Mouse (Mus musculus): ENCODE measurements around the gene Fbxl13. TPM values are rescaled to one million over a fixed set of nuclear protein-coding genes. Genes with fewer than 3 reads are reported as not detected.

The Fbxl13 gene
- total RNA-seq, 2 experiments from 2014 or later = not detected

DNA sequence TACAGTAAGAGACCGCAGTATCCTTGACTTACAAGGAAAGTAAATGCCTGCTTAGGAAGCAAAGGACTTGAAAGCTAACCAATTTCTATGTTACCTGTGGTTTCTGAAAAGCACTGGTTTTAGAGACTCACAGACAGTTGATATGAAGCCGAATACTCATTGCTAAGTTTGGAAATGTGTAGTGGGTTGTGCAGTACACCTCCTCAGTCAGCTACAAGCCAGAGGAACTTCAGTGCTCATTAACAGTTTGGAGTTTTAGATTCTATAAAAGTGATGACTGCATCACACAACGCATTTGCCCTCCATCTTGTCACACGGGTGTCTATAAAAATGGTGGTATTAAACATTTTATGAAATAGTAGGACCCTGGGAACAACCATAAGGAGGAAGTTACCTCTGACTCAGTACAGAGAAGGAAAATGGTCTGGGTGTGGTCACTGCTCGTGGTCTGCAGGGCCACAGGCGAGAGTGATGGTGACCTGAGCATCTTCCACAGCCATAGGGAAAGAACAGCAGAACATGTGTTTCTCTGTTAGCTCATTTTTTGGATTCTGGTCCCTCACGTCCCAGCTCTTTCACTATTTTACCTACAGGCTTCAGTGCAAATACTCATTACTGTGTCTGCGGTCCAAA lies 160.1 kb downstream of the Fbxl13 start:
- DNase-seq = no peak

DNA sequence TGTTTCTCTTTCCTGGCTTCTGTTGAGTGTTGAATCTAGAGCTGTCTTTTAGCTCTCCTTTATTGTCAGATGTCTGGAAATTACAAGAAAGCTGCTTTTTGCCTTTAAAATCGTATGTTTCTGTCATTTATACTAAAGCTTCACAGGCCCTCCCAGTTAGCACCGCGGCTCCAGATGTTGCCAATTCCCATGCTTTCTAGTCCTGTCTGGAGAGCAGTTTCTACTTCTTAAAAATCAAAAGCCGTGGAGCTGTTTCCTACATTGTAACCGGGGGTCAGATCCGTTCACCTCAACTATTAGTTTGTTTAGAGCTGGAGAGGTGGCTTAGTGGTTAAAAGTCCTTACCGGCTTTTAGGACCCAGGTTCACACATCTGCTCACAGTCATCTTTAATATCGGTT lies 162.2 kb downstream of the Fbxl13 start:
- DNase-seq = no peak

DNA sequence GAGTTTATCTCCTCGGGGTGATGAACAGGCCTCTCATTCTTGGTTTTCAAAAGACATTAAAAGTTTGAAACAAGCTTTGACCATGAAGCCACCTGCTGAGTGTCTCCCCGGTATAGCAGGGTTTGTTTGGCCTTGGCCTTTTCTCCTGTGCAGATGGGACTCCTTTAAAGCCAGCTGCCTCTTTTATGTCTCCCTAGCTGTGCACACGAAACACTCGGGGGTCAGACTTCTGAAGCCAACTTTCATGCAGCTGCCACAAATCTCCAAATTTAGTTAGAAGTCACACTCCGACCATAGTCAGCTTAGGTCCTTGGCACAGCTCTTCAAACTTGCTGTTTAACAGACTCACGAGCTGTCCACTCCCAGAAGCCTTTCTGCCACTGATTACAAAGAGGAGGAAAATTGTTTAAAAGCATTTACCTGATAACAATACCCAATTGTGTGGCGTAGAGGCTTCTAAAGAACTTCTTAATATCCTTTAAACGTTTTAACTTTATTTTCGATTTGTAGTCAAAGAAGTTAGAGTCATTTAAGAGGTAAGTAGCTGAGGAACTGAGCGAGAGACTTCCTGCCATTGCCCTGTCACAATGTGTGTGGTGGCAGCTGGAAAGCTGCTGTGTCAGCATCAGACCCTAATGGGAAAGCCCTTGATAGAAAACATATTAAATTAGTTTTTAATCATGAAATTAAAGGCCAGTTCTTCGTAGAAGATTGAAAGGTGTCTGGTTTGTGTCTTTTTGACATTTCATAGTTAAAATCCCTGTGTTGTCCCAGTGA lies 162.8 kb downstream of the Fbxl13 start:
- DNase-seq = no peak

DNA sequence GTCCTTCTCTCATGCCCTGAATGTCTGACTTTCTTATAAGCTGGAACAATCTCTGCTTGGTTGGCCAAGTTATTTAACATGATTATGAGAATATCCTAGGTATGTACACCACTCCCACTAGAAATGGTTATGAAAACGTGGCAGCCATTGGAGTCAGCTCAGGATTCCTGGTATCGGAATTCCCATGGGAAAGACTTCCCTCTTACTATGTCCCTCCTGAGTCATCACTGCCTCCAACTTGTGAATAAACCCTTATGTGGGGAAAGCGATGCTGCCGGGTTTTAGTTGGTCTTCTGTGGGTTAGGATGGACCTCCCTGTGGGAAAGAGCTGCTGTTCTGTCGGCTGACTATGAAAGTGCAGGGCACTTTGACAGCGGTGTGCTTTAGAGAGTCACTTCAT lies 163.9 kb downstream of the Fbxl13 start:
- no peak for DNase-seq

DNA sequence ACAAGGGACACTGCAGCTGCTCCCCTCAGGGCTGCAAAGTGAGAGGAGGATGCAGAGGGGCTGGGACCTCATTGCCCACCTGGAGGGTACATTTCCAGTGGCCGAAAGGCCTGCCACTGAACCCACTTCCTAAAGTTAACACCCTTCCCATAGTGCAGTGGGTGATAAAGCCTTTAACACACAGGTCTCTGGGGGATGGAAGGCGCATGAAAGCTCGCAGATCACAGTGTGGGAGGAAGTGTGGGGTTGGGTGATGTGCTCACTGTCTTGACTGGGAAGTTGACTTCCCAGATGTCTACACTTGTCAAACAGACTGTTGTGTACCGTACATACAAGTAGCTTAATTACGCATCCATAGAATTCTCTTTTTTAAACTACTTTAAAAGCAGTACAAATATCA lies 165.7 kb downstream of the Fbxl13 start:
- no peak for DNase-seq

DNA sequence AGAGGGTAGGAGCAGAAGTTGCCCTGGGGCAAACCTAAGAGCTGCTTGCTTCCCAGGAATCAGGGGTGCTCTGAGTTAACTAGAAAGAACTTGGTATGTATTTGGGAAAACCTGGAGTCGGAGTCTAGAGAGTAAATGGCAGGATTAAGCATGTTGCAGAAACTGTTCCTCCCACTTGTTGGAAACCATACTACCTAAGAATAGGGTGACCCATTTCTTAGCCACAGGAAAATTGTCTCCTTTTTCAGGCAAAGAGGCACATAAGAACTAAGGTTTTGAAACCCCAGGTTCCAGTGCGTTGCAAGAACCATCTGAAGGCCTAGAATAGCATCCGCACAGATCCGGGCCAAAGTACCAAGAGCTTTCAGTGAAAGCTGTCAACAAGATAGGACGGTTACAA lies 167.0 kb downstream of the Fbxl13 start:
- DNase-seq = no peak

DNA sequence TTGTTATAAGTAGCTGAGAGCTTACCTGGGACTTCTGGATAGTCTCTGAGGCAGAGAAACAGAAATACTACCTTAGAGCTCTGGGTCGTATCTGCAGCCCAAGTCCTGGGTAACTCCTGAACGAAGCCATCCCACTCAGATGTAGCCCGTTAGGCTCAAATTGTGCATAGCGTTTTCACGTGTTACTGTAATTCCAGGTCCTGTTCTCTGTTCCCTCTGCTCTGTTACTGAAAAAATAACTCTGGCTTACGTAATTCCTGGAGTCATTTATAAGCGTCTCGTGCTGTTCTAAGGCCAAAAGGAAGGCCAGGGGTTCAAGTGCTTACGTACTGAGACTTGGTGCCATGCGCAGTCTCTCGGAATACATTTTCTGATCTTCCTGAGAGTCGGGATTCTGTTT lies 177.3 kb downstream of the Fbxl13 start:
- DNase-seq = no peak

DNA sequence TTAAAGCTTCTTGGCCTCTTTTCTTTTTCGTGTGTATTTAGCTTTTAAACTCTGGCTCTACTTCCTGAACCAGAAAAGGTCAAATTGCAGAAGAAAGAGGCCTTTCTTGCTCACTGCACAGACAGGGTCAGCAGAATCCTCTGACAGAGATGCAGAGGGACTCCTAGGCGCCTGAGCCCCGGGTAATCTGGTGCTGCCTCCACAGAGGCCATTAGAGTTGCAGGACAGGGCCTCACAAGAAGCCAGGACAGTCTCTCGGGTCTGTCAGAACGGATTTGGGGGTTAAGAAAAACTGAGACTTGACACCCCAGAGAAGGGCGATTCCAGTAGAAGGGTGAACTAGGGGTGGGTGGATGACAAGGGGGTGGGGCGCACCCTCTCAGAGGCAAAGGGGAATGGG lies 178.0 kb downstream of the Fbxl13 start:
- no peak for DNase-seq

DNA sequence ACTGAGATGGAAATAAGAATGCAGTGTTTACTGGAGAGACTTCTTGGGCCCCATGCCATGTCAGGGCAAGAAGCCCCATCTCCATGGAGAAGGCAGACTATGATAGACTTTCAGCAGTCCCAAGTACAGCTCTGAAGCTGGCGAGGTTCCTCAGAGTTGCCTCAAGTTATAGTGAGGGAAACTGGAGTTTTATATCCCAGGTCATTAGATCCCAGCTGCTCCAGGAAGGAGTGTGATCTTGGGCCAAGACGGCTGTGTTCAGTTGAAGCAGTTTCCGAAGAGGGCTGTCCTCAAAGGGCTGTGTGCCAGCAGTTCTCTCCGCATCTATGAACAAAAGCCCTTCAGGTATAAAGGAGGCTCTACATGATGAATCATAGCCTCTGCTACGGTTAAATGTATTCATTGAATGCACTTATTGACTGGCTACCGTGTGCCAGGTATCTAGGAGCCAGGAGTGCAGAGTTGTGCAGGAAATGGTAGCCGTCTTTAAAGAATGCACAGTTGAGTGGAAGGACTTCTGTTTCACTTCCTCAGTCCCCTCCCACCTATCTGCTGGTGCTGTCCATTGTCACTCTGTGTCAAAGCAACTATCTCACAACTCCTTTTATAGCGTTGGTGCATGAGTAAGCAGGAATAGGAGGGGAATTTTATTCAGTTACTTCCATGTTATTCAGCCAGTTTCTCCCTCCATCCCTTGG lies 204.5 kb downstream of the Fbxl13 start:
- DNase-seq = peak; percentile 22 to 28

DNA sequence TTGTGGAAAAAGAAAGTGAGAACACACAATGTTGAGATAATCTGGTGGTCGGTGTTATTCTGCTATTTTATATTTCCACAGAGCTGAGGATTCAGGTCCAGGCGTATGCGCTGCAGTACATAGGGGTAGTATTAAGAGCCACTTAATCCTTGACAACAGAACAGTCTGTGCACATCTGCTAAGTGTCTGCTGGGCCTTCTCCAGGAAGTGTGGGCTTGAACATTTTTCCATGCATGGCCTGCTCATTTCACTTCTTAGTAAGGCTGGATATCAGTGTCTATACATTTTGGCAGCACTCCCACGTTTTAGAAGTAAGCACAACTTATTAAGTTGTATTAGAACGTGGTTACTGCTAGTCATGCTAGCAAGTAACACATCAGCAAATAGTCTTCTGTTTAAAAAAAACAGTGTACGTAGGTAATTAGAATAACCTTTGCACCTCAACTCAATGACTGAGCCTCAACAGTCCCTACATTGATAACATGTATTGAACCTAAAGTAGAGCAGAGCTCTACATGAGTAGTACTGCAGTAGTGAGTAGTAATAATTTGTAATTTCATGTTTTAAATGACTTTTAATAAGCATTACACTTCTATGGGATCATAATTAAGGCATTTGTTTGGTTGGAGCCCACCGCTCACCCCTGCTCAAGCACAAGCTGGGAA lies 205.9 kb downstream of the Fbxl13 start:
- DNase-seq = no peak

DNA sequence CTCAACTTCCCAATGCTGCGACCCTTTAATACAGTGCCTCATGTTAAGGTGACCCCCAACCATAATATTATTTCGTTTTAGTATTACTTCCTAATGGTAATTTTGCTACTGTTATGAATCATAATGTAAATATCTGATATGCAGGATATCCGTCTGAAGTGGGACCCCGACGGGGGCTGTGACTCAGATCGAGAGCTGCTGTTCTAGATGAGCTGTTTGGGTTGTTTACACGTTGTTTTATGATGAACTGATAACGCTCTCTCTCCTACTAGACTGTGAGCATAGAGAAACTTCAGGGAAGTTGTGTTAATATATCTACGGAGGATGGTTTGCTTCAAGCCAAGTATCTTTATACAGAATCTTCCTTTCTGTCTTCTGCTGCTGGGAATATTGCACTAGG lies 207.0 kb downstream of the Fbxl13 start:
- no peak for DNase-seq

DNA sequence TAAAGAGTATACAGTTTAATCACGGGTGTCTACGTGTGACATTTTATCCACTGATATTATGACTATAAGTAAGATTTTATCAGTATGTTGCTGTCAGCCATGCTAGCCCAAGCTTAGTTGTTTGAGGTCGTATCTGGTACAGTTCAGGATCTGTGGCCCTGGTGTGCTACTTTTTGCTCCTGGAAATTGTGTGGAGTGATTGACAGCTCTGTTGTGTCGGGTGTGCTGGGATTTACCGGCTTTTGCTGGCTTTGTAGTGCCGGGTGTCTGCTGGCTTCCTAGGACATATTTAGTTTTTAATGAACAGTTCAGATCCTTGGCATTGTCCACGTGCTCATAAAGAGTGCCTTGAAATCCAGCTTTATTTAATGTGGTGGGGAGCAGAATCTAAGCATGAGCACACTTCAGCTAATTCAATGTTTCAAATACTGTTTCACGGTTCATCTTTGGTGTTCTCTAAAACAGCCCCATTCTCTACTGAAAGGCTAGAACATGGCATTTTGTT lies 208.9 kb downstream of the Fbxl13 start:
- no peak for DNase-seq

DNA sequence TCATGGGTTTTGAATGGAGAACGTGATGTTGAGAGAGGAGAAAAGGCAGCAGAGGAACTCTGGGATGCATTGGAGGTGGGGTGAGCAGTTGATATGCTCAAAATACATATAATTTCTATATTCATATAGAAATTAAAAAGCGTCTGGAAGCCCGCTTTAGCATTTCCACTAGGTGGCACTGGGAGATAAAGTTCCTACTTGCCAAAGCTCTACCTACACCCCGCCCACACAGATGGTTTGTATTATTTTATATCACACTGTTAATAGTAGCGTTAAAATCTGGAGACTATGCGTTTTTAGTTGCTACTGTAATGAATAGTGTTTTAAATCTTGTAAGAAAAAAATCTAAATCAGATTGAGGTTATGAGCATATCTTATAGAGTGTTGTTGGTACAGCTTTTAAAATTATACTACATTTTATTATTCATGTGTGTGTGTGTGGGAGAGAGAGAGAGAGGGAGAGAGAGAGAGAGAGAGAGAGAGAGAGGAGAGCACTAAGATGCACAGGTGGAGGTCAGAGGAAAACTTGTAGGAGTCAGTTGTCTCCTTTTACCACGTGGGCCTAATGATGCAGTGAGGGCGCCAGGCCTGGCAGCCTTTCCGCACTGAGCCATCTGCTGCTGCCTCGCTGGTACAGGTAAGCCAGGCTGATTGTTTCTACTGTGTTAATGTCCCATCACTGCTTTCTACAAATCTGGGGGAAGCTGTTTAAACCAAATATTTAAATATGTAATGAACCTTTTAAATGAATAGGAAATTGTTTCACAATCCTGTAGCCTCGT lies 211.1 kb downstream of the Fbxl13 start:
- peak in 1 of 2 experiments; percentile 13 for DNase-seq

Other genes with a start within 250 kb of the Fbxl13 start
- 1 to 10 TPM; 3.4 to 4.4 TPM for gene Ccdc146, start 221.0 kb downstream of the Fbxl13 start, total RNA-seq (2021)
- 10 to 100 TPM; 20.7 to 22.3 TPM for gene Fam185a, start 220.7 kb downstream of the Fbxl13 start, total RNA-seq (2021)
- gene Lrrc17, start 102.1 kb downstream of the Fbxl13 start, total RNA-seq (2021) = 1 to 10 TPM; 2.0 to 2.8 TPM
- gene Armc10, start 179 bp upstream of the Fbxl13 start, total RNA-seq (2021) = 1 to 10 TPM; 7.8 to 8.0 TPM
- gene Napepld, start 55.8 kb upstream of the Fbxl13 start, total RNA-seq (2021) = 1 to 10 TPM; 6.2 to 6.3 TPM
- gene Pmpcb, start 91.5 kb upstream of the Fbxl13 start, total RNA-seq (2021) = 100 to 1,000 TPM; 264 to 279 TPM
- gene Dnajc2, start 139.6 kb upstream of the Fbxl13 start, total RNA-seq (2021) = 10 to 100 TPM; 21.4 to 22.3 TPM
- 10 to 100 TPM; 92.8 to 99.7 TPM for gene Psmc2, start 139.6 kb upstream of the Fbxl13 start, total RNA-seq (2021)
- not detected for gene Slc26a5, start 220.0 kb upstream of the Fbxl13 start, total RNA-seq (2021)